Mouse (Mus musculus) brain, embryonic 18.5 days (tissue): Measurements from ENCODE around the gene Clca1.
"Not testable (repeated sequence)": the region's sequence is repeated elsewhere in the genome, so short reads cannot be mapped to it uniquely, and the experiment has no call there.

ENCODE experiments used
- DNase-seq: peaks from one replicate; pipeline ENCODE4 v3.0.0-alpha.2; 2012; ENCODE audit warnings: low read depth, low spot score

Gene Clca1

GRCm38 (mm10) chr3:145032676-145033075 is at the start of gene Clca1:
Clca1 (minus strand) TSS chr3:145032776.
- DNase-seq = no peak

DNA sequence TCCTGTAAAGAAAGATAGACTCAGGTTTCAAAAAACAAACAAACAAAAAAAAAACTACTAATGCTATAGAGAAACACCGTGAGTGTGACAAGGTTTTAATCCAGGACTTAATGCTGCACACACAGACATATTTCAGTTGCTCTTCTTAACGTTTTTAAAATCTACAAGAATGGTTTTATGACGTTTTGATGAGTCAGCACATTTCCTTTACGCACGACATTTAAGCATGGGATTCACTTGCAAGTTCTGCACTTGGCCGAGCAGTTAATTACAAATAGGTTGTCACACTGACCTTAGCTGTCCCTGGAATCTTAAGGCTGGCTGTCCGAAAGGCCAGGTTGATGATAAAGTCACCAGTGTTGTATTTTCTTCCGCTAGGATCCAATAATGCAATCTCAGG is 48.3 kb upstream of the Clca1 start:
- no peak for DNase-seq

DNA sequence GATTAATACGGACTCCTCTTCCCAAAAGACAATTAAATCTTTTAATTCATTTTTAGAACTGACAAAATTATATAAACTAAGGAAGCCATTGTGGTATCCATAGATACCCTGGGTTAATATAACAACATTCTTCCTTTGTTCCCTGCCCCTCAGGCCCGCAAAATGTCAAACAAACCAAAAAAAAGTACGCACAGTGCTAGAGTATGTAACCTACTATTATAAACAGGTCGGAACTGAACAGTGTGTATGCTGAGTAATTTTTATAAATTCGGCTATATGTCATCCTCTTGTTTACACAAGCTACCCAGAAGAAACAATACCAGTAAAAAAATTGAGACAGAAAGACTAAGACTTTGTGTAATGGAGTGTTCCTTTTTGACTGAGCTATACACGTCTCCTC is 45.8 kb upstream of the Clca1 start:
- DNase-seq = no peak

- no peak for DNase-seq
Observed at GRCm38 (mm10) chr3:145072339-145072738, 39.8 kb upstream of the Clca1 start.

DNA sequence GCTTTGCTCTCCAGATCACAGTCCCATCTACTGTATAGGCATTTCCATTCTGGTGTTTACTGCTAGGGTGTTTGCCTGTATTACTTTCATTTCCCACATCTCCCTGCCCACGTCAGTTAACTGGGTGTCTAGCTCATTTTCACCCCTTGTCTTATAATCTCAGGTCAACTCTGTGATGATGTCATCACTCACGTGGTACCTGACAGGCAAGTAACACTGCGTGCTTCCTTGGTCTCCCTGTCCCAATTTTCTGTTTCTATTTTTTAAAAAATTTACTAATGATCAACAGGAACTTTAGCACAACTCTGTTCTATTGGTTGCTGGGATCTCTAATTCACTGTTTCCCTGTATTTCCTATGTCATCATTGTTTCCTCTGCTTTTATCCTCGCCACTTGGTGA is 36.4 kb upstream of the Clca1 start:
- DNase-seq = no peak

DNA sequence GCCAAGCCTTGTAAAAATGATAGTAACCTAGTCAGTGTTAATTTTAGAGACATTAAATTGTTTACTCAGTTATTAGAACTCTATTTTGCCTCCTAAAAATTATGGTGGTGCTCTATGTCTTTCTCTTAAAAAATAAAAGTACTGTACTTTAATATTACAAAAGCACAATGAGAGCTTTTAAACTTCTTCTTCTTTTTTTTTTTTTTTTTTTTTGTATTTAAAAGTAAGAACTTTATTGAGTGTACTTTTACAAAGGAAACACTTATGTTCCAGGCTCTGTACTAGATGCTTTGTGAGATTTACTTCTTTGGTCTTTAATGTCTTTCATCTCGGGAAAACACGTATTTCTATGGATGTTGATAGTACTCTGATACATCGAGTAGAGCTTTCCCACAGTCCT is 22.6 kb upstream of the Clca1 start:
- not testable (repeated sequence) for DNase-seq

- no peak for DNase-seq
Observed at GRCm38 (mm10) chr3:145049820-145050219, 17.2 kb upstream of the Clca1 start.

GRCm38 (mm10) chr3:145038813-145039212 is 6.2 kb upstream of the Clca1 start:
- DNase-seq = no peak

DNA sequence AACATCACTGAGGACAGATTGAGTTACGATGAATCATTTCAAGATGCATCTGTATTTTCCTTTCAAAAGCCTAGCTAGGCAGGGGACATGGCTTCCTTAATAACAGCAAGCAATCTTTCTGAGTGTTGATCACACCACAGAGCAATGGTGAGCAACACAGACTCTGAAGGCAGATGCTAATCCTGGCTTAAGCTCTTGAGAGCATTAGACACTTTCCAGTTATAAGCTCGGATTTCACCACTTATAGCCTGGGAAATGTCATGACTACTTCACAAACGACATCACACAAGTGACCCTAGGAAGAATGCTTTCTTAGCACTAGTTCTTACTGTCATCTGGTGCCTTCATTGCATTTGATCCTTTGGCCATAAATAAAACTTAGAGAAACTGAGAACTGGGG is 4.5 kb downstream of the Clca1 start:
- no peak for DNase-seq

- DNase-seq = peak; percentile 4
Observed at GRCm38 (mm10) chr3:145026750-145027149, 5.8 kb downstream of the Clca1 start.

GRCm38 (mm10) chr3:145017807-145018206 is 14.8 kb downstream of the Clca1 start:
- DNase-seq = no peak

DNA sequence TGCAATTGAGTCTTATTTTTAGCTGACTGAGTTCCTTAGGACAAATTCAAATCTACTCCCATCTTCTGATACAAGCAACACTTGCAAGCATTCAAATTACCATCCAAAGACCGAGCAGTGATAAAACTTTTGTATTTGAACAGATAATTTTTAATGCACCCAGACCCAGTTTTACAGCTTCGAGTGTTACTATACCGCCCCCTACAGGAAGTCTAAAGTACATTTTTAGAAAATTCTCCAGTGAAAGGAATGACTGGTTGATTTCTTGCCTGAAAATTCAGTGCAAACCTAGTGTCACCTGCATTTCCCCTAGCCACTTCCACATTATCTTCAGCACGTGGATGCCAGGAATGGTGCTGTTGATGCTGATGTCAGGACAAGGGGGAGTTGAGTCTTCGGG is 28.2 kb downstream of the Clca1 start:
- DNase-seq = no peak

DNA sequence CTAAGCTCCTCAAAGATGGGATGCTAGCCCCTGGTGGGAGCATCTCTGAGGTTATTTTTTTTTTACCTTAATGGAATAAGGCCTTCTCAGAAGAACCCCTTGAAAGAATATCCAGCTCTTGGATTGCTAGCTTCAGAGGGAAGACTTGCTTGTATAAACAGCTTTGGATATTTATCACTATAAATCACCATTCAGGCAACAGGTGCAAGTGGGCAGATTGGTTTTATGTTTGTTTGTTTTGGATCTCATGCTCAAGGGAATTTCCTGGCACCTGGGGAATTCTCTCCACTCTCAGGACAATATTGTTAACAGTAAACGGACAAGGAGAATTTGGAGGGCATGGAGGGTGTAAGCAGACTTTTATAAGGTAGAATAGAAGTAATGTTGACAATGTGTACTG is 31.7 kb downstream of the Clca1 start:
- no peak for DNase-seq

GRCm38 (mm10) chr3:144993055-144993454 is 39.5 kb downstream of the Clca1 start:
- no peak for DNase-seq

DNA sequence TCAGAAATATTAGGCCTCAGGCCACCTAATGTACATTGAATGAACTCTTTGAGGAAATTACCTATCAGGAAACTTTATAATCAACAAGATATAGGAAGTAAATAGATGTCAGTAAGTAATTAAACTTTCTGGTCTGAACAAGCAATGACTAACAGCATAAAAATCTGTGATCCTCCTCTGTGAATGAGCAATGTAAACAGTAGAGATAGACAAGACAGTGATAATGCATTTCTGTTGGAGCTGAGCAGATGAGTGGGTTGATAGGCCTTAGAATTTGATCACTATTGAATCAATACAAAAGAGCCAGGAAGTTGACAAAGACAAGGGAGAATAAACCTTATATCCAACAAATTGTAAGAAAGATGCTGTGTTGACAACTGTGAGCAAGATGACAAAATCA is 40.0 kb downstream of the Clca1 start:
- DNase-seq = no peak

- no peak for DNase-seq
Observed at GRCm38 (mm10) chr3:144985890-144986289, 46.7 kb downstream of the Clca1 start.

GRCm38 (mm10) chr3:144980551-144980950 is 52.0 kb downstream of the Clca1 start:
- DNase-seq = no peak

DNA sequence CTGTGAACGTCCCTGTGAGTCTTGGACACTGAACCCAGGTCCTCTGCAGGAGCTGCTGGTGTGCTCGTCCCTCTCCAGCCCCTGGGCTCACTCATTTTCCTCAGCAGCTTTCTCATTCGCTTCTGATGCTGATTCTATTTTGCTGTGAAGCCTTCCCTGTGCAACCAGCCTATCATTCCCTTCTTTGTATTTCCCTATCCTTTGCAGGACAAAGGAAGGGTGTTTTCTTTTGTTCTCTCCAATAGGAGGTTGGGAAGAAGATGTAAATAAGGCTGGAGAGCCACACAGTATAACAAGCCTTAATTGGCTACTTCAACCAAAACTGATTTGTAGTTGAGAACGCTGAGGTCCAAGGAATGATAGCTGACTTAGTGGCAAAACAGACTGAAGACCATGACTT is 54.9 kb downstream of the Clca1 start:
- no peak for DNase-seq

DNA sequence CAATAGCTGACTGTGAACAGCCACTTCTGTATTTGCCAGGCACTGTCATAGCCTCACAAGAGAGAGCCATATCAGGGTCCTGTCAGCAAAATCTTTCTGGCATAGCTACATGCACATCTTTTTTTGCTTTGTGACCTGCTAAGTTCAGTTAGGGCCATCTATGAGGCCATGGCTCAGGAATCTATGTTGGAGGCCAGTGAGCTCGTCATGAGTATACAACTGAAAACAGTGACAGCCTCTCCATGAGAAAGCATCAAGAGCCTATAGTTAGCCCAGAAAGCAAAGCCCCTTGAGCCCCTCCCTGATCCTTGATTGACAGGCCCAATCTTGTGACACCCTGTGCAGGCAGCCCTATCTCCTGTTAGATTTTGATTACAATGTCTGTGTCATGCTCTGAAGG is 56.5 kb downstream of the Clca1 start:
- DNase-seq = no peak

- DNase-seq = no peak
Observed at GRCm38 (mm10) chr3:144974945-144975344, 57.6 kb downstream of the Clca1 start, which contains the start of gene Clca4a. Clca4a (minus strand) TSS chr3:144975045.

GRCm38 (mm10) chr3:144971553-144972270 is 60.9 kb downstream of the Clca1 start:
- no peak for DNase-seq

DNA sequence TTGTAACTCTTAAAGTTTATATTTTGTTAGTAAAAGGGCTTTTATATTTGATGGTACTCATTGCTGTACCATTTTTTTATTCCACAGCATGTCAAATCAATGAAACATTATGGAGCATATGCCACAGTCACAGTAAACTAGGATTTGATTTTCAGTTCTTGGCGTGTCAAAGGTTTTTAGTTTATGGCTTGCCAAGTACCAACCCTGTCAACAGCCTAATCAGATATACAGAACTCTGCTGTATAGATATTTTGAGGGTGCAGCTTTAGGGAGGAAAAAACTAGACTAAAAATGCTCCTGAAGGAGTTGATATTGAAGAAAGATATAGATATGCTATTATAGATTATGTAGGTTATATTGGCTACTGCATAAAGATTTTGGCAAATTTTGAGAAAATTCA is 62.8 kb downstream of the Clca1 start:
- DNase-seq = no peak

- DNase-seq = no peak
Observed at GRCm38 (mm10) chr3:144966074-144966473, 66.5 kb downstream of the Clca1 start.
